Mouse (Mus musculus): ENCODE measurements around the gene Ptgir.

DNA sequence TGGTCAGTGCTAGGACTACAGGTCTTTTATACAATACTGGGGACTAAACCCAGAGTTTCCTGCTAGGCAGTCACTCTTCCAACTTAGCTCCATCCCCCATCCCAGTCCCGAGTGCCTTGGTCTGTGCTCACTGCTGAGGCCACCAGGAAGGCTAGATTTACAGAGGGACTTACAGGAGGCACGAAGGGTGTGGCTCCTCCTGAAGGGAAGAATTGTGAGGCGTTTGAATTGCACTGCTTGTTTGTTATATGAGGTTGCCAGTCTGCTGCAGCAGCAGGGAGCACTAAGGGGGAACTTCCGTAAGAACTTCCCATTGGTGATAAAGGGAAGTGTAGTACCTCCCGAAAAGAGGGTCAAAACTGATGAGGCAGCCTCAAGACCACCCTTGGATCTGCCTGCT is 25.7 kb upstream of the Ptgir start:
- TF ChIP-seq POLR2A (IDR thresholded peaks at IDR 0.05; ENCODE audit: control insufficient read depth, extremely low read depth, insufficient read depth, low read length, poor library complexity) (no peak), CTCF (IDR thresholded peaks at IDR 0.05; ENCODE audit: borderline replicate concordance, control insufficient read depth, extremely low read depth, insufficient read depth, low read length, poor library complexity) (no peak)

All from thymus, adult 2 months (tissue).